Mouse (Mus musculus): ENCODE results near the gene Irgm1.
"Not testable (repeated sequence)": the region's sequence is repeated elsewhere in the genome, so short reads cannot be mapped to it uniquely, and the experiment has no call there.

Irgm1 gene

GRCm38 (mm10) chr11:48853474-48854180, 17.9 kb downstream of the Irgm1 start:
- DNase-seq (ENCODE audit: extremely low read depth, low read depth): peak; percentile 84

- no peak for DNase-seq (ENCODE audit: extremely low read depth, low read depth)
Measured at GRCm38 (mm10) chr11:48852624-48853473, 18.6 kb downstream of the Irgm1 start.

- DNase-seq (ENCODE audit: extremely low read depth, low read depth): no peak
Measured at GRCm38 (mm10) chr11:48852190-48852589, 19.3 kb downstream of the Irgm1 start.

GRCm38 (mm10) chr11:48851270-48851995, 20.1 kb downstream of the Irgm1 start:
- no peak for DNase-seq (ENCODE audit: extremely low read depth, low read depth)

GRCm38 (mm10) chr11:48850240-48850639, 21.2 kb downstream of the Irgm1 start:
- DNase-seq (ENCODE audit: extremely low read depth, low read depth): no peak

- DNase-seq (ENCODE audit: extremely low read depth, low read depth): no peak
Measured at GRCm38 (mm10) chr11:48846881-48847280, 24.6 kb downstream of the Irgm1 start.

GRCm38 (mm10) chr11:48846362-48846761, 25.1 kb downstream of the Irgm1 start:
- DNase-seq (ENCODE audit: extremely low read depth, low read depth): not testable (repeated sequence)

GRCm38 (mm10) chr11:48845244-48845815, 26.2 kb downstream of the Irgm1 start:
- DNase-seq (ENCODE audit: extremely low read depth, low read depth): no peak

GRCm38 (mm10) chr11:48844309-48844708, 27.2 kb downstream of the Irgm1 start:
- DNase-seq (ENCODE audit: extremely low read depth, low read depth): no peak

- no peak for DNase-seq (ENCODE audit: extremely low read depth, low read depth)
Measured at GRCm38 (mm10) chr11:48843202-48843601, 28.3 kb downstream of the Irgm1 start.

- no peak for DNase-seq (ENCODE audit: extremely low read depth, low read depth)
Measured at GRCm38 (mm10) chr11:48842378-48842792, 29.1 kb downstream of the Irgm1 start.

- DNase-seq (ENCODE audit: extremely low read depth, low read depth): no peak
Measured at GRCm38 (mm10) chr11:48841213-48841612, 30.3 kb downstream of the Irgm1 start.

GRCm38 (mm10) chr11:48840805-48841204, 30.7 kb downstream of the Irgm1 start:
- DNase-seq (ENCODE audit: extremely low read depth, low read depth): no peak

- no peak for DNase-seq (ENCODE audit: extremely low read depth, low read depth)
Measured at GRCm38 (mm10) chr11:48838879-48839680, 32.4 kb downstream of the Irgm1 start.

GRCm38 (mm10) chr11:48838181-48838797, 33.2 kb downstream of the Irgm1 start:
- peak; percentile 98 for DNase-seq (ENCODE audit: extremely low read depth, low read depth)

- no peak for DNase-seq (ENCODE audit: extremely low read depth, low read depth)
Measured at GRCm38 (mm10) chr11:48837310-48838180, 33.9 kb downstream of the Irgm1 start.

GRCm38 (mm10) chr11:48836990-48837309, 34.5 kb downstream of the Irgm1 start:
- DNase-seq (ENCODE audit: extremely low read depth, low read depth): no peak

- no peak for DNase-seq (ENCODE audit: extremely low read depth, low read depth)
Measured at GRCm38 (mm10) chr11:48835923-48836322, 35.6 kb downstream of the Irgm1 start.

All from MEL-GATA-1-ER (cell line).